Mouse (Mus musculus): Measurements from ENCODE around the gene Bmpr1b. TPM values are rescaled to one million over a fixed set of nuclear protein-coding genes. Genes with fewer than 3 reads are reported as not detected.

Gene Bmpr1b
- total and polyA plus RNA-seq, 3 experiments: 0.04 TPM; not detected in 1

- Histone ChIP-seq H3K4me3 (replicated peaks in 1 of 3; ENCODE audit: low read depth in 2 of 3, low read length in 2 of 3, poor library complexity in 1 of 3) (no peak overlapping the region), H3K9me3 (replicated peaks; ENCODE audit: low read length) (no peaks in the 10 kb centered on the region), H3K79me2 (replicated peaks; ENCODE audit: control insufficient read depth, extremely low read depth, insufficient read depth, poor library complexity, severe bottlenecking) (no peaks in the 10 kb centered on the region), H3K27me3 (replicated peaks) (no peaks in the 10 kb centered on the region), H3K4me2 (ENCODE audit: insufficient read depth, low read depth, poor library complexity, severe bottlenecking) (no peak overlapping the region), H3K36me3 (replicated peaks in 1 of 2; ENCODE audit: control insufficient read depth in 1 of 2, insufficient read depth in 1 of 2, low read length in 1 of 2) (no peaks in the 10 kb centered on the region), H3K27ac (ENCODE audit: insufficient read depth, low read depth) (no peak overlapping the region), H3K9ac (ENCODE audit: insufficient read depth, low read depth) (no peak overlapping the region), H3K4me1 (ENCODE audit: control insufficient read depth in 1 of 2, insufficient read depth in 2 of 2) (no peaks in the 10 kb centered on the region)
- in situ Hi-C loops (cut with MboI; ENCODE audit: low pct_ligation_motif_present, low pct_unique_long_range_greater_than_20kb, low sequenced_read_pairs): loop anchor here (25.0 kb wide), 1 partner anchor 387 kb away; the partner anchor contains the start of gene Unc5c
- dilution Hi-C loops (cut with MboI; ENCODE audit: extremely low pct_ligation_motif_present, extremely low pct_unique_long_range_greater_than_20kb, low sequenced_read_pairs): no loop called here
- no peak for DNase-seq (ENCODE audit: extremely low read depth)
- TF ChIP-seq NELFE (IDR thresholded peaks at IDR 0.05; ENCODE audit: low read depth, low read length): no peak
- TF ChIP-seq SMC3 (IDR thresholded peaks at IDR 0.05; ENCODE audit: low read depth, low read length): no peak
- TF ChIP-seq HCFC1 (IDR thresholded peaks at IDR 0.05; ENCODE audit: low read depth, low read length): no peak
Measured at GRCm38 (mm10) chr3:141849206-141849605, 320.0 kb downstream of the Bmpr1b start.

- Histone ChIP-seq H3K79me2 (replicated peaks; ENCODE audit: control insufficient read depth, extremely low read depth, insufficient read depth, poor library complexity, severe bottlenecking) (no peaks in the 10 kb centered on the region), H3K4me1 (ENCODE audit: control insufficient read depth in 1 of 2, insufficient read depth in 2 of 2) (peaks cover 5 to 9% of the 10 kb centered on the region in 2 experiments; a peak in 2 of 4 replicates), H3K27ac (ENCODE audit: insufficient read depth, low read depth) (no peak overlapping the region), H3K9me3 (replicated peaks; ENCODE audit: low read length) (no peaks in the 10 kb centered on the region), H3K4me3 (replicated peaks in 1 of 3; ENCODE audit: low read depth in 2 of 3, low read length in 2 of 3, poor library complexity in 1 of 3) (no peak overlapping the region), H3K4me2 (ENCODE audit: insufficient read depth, low read depth, poor library complexity, severe bottlenecking) (0 out of 2 replicates have a peak overlapping the region, but pooled peaks have one; percentile 5), H3K9ac (ENCODE audit: insufficient read depth, low read depth) (no peak overlapping the region), H3K36me3 (replicated peaks in 1 of 2; ENCODE audit: control insufficient read depth in 1 of 2, insufficient read depth in 1 of 2, low read length in 1 of 2) (no peaks in the 10 kb centered on the region), H3K27me3 (replicated peaks) (no peaks in the 10 kb centered on the region)
- TF ChIP-seq MAX (IDR thresholded peaks at IDR 0.05; ENCODE audit: low read length): no peak
- peak; percentile 71 for TF ChIP-seq SMC3 (IDR thresholded peaks at IDR 0.05; ENCODE audit: low read depth, low read length)
- TF ChIP-seq RAD21 (IDR thresholded peaks at IDR 0.05; ENCODE audit: low read depth, low read length): peak; percentile 93
- TF ChIP-seq NELFE (IDR thresholded peaks at IDR 0.05; ENCODE audit: low read depth, low read length): 0 out of 2 replicates have a peak, but pooled peaks have one; percentile 57
- 0 out of 2 replicates have a peak, but pooled peaks have one; percentile 38 for TF ChIP-seq ELF1 (IDR thresholded peaks at IDR 0.05; ENCODE audit: low read depth, low read length)
- 0 out of 2 replicates have a peak, but pooled peaks have one; percentile 16 for TF ChIP-seq JUND (conservative IDR thresholded peaks at IDR 0.05; ENCODE audit: low read depth, low read length)
- TF ChIP-seq CHD2 (IDR thresholded peaks at IDR 0.05; ENCODE audit: low read length): no peak
- TF ChIP-seq CTCF (conservative IDR thresholded peaks at IDR 0.05 in 1 of 2, IDR thresholded peaks at IDR 0.05 in 1 of 2; ENCODE audit: low read depth in 2 of 2, low read length in 2 of 2): peak; percentile 95 to 98
- TF ChIP-seq EP300 (IDR thresholded peaks at IDR 0.05; ENCODE audit: low read length): 0 out of 2 replicates have a peak, but pooled peaks have one; percentile 21
- 0 out of 2 replicates have a peak, but pooled peaks have one; percentile 20 for TF ChIP-seq NRF1 (IDR thresholded peaks at IDR 0.05; ENCODE audit: low read depth, low read length)
- dilution Hi-C loops (cut with MboI; ENCODE audit: extremely low pct_ligation_motif_present, extremely low pct_unique_long_range_greater_than_20kb, low sequenced_read_pairs): no loop called here
- peak; percentile 70 for DNase-seq (ENCODE audit: extremely low read depth)
- in situ Hi-C loops (cut with MboI; ENCODE audit: low pct_ligation_motif_present, low pct_unique_long_range_greater_than_20kb, low sequenced_read_pairs): loop anchor here (25.0 kb wide), 1 partner anchor 377 kb away; the partner anchor contains the start of gene Unc5c
Measured at GRCm38 (mm10) chr3:141838864-141839263, 330.4 kb downstream of the Bmpr1b start.

- H3K27ac ChIP-seq (ENCODE audit: insufficient read depth, low read depth): no peak overlapping the region
Measured at GRCm38 (mm10) chr3:141831135-141831534, 338.1 kb downstream of the Bmpr1b start.

More at GRCm38 (mm10) chr3:141831135-141831534, 338.1 kb downstream of the Bmpr1b start:
- Histone ChIP-seq H3K4me3 (replicated peaks in 1 of 3; ENCODE audit: low read depth in 2 of 3, low read length in 2 of 3, poor library complexity in 1 of 3) (no peak overlapping the region), H3K9me3 (replicated peaks; ENCODE audit: low read length) (no peaks in the 10 kb centered on the region), H3K9ac (ENCODE audit: insufficient read depth, low read depth) (no peak overlapping the region), H3K36me3 (replicated peaks in 1 of 2; ENCODE audit: control insufficient read depth in 1 of 2, insufficient read depth in 1 of 2, low read length in 1 of 2) (no peaks in the 10 kb centered on the region), H3K4me2 (ENCODE audit: insufficient read depth, low read depth, poor library complexity, severe bottlenecking) (no peak overlapping the region), H3K4me1 (ENCODE audit: control insufficient read depth in 1 of 2, insufficient read depth in 2 of 2) (peaks cover 5 to 7% of the 10 kb centered on the region in 2 experiments; a peak in 2 of 4 replicates), H3K27me3 (replicated peaks) (no peaks in the 10 kb centered on the region), H3K79me2 (replicated peaks; ENCODE audit: control insufficient read depth, extremely low read depth, insufficient read depth, poor library complexity, severe bottlenecking) (no peaks in the 10 kb centered on the region)
- in situ Hi-C loops (cut with MboI; ENCODE audit: low pct_ligation_motif_present, low pct_unique_long_range_greater_than_20kb, low sequenced_read_pairs) (loop anchor here (25.0 kb wide), 1 partner anchor 369 kb away; the partner anchor contains the start of gene Unc5c), dilution Hi-C loops (cut with MboI; ENCODE audit: extremely low pct_ligation_motif_present, extremely low pct_unique_long_range_greater_than_20kb, low sequenced_read_pairs) (no loop called here)
- TF ChIP-seq MEF2A (IDR thresholded peaks at IDR 0.05; ENCODE audit: borderline replicate concordance, low read depth, low read length) (no peak), GABPA (IDR thresholded peaks at IDR 0.05; ENCODE audit: insufficient replicate concordance, low read depth, low read length) (no peak), ZC3H11A (IDR thresholded peaks at IDR 0.05; ENCODE audit: low read depth, low read length) (peak; percentile 85), JUND (conservative IDR thresholded peaks at IDR 0.05; ENCODE audit: low read depth, low read length) (peak; percentile 47; the same call in 1 of the 2 replicates), ZKSCAN1 (IDR thresholded peaks at IDR 0.05; ENCODE audit: borderline replicate concordance, low read depth, low read length) (no peak), EP300 (IDR thresholded peaks at IDR 0.05; ENCODE audit: low read length) (no peak), TBP (conservative IDR thresholded peaks at IDR 0.05; ENCODE audit: low read depth, low read length) (no peak), MAX (IDR thresholded peaks at IDR 0.05; ENCODE audit: low read length) (no peak), NELFE (IDR thresholded peaks at IDR 0.05; ENCODE audit: low read depth, low read length) (no peak; the same call in 1 of the 2 replicates), ETS1 (conservative IDR thresholded peaks at IDR 0.05; ENCODE audit: low read depth, low read length) (no peak), RAD21 (IDR thresholded peaks at IDR 0.05; ENCODE audit: low read depth, low read length) (peak; percentile 100), ELF1 (IDR thresholded peaks at IDR 0.05; ENCODE audit: low read depth, low read length) (no peak), CTCF (conservative IDR thresholded peaks at IDR 0.05 in 1 of 2, IDR thresholded peaks at IDR 0.05 in 1 of 2; ENCODE audit: low read depth in 2 of 2, low read length in 2 of 2) (peak; percentile 62 to 96; a peak in 3 of 4 replicates), UBTF (IDR thresholded peaks at IDR 0.05; ENCODE audit: low read depth, low read length) (no peak), SMC3 (IDR thresholded peaks at IDR 0.05; ENCODE audit: low read depth, low read length) (peak; percentile 90)
- DNase-seq (ENCODE audit: extremely low read depth): peak; percentile 81

All from CH12.LX (cell line).